Mouse (Mus musculus): ENCODE data around the gene Selenom.

Selenom gene

DNA sequence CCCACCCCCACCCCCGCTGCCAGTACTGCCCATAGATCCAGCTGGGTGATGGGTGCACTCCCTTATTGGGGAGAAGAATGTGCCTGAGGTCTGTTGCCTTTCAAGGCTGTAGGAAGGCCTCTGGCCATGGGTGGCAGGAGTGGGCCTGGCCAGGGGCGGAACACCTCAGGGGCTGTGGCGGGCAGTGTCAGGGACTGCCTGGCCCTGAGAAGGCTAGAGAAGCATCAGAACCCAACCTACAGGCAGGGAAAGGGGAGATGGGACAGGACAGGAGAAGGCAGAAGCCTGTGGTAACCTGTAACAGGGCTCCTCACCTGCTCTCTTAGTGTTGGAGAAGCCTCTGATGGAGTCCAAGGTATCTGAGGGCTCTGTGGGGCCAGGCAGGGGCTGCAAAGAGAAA is 16.2 kb downstream of the Selenom start:
- no peak for DNase-seq (ENCODE audit: low read depth, low spot score)

DNA sequence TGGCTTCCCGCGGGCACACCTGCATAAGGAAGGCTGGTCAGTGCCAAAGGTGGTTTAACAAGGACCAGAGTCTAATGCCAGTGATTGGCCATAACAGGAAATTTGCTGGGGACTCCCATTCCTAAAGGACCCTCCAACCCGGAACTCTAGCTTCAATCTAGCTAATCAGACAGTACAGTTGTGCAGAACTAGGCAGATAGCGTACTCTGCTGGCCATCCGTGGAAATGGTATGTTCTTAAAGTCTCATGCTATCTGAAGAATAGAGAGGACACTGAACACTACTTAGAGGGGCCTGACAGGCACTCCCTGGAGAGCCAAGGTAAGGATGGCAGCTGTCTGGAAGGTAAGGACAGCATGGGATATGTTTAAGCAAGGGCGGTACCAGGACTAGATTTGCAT is 17.1 kb downstream of the Selenom start:
- no peak for DNase-seq (ENCODE audit: low read depth, low spot score)

DNA sequence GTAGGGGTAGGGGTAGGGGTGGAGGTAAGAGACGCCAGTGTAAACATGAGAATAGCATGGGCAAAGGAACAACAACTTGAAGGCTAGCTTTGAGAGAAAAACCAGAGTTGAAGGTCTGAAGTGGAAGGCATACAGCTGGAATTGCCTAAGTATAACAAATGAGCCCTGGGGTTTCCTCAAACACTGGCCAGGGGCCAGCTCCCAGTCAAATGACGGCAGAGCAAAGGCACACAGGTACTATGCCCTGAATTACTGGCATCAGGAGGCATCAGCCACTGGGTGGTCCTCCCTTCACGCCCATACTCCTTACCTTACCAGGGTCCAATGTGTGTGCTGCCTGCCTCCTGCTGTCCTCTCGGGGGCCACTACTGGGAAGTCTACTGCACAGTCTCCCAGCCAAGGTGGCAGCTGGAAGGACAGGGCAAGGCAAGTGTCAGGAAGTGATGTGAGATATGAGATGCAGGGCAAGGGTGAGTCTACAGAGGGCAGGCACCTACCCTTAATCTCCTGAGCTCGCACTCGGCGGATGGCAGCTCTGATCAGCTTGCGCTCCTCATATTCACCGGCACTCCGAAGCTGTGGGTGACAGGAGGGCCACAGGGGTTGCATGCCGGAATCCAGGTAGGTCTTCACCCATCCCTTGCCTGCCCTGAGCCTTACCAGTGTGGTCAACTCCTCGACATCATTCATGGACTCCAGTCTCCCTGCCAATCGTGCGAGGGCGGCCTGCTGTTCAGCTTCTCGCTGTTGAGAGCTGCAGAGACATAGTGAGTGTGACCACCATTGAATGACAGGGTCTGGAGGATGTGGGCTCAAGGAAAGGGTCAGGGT is 17.8 kb downstream of the Selenom start:
- no peak for DNase-seq (ENCODE audit: low read depth, low spot score)

DNA sequence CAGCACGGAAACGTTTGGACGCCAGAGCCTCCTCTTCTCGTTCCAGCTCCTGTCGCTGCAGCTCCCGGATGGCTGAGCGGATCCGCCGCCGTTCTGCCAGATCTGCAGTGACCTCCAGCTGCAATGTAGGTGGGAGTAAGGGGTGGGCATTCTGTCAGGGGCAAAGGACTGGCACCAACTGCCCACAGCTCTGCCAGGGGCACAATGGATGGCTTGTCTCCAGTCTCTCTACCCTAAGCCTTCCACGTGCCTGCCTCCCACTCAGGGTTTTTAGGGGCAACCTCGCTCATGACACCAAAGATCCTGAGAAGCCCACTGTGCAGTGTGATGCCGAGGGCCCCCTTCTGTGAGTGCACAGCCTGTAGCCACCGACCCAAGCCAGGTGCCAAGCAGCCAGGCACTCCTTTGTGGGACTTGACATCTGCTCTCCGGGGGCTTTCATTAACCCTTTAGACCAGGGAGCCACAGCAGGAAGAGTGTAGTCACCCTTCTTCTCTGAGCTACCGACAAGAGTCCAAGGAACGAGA is 19.0 kb downstream of the Selenom start:
- DNase-seq (ENCODE audit: low read depth, low spot score) = peak; percentile 1

DNA sequence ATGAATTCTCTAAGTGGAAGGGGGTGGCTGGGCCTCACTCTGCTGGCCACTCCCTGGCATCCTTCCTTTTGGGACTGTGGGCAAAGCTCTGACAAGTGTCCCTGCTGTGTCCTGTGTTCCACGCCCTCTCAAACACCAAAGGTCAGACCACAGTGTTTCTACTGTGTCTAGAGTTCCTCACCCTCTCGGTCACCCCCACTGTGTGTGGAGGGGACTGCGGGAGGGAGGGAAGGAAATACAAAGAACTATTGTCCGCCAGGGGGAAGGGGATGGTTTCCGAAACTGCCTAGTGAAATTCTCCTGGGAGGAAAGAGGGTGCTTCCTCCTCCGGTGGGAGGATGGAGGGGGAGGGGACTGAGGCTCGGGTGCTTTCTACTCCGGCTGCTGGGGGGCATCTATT is 20.5 kb downstream of the Selenom start:
- no peak for DNase-seq (ENCODE audit: low read depth, low spot score)

DNA sequence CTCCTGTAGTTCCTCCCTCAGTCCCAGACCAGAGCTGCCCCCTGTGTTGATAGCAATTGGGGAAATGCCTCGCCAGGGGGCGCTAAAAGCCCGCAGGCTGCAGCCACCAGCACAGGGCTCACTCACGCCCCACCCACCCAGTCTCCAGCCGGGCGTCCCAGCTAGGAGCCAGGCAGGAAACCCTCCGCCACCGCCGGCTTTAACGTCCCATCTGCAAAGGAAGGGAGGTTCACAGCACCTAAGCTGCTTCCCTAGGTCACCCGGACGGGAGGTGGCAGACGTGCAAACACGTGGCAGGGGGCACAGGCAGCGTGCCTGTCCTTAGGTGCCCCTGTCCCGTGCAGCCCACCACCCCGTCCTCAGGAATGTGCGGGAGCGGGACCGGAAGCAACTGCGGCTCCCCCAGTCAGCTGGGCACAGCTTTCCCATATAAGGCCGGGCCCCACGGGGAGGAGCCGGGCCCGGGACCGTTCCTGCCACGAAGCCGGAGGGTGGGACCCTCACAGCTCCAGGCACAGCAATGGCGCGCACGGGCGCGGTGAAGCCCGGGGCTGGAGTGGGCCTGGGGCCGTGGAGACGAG is 21.0 kb downstream of the Selenom start:
- peak; percentile 92 for DNase-seq (ENCODE audit: low read depth, low spot score)

DNA sequence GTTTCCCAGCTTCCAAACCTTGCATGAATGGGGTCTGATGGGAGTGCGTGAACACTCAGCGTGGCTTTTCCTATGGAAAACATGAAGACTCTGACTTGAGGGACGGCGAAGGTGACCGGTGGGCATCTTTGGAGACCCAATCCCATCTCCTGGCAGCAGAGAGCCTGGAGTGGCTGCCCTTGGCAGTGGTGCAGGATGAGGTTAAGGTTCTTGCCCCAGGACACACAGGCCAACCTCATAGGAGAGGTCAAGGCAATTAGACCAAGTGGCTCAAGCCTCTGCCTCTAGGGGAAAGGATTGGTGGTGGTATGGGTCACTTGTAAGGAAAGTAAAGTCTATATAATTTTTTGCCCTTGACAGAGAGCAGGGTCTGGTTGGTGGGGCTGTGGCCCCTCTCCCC is 21.6 kb downstream of the Selenom start:
- no peak for DNase-seq (ENCODE audit: low read depth, low spot score)

DNA sequence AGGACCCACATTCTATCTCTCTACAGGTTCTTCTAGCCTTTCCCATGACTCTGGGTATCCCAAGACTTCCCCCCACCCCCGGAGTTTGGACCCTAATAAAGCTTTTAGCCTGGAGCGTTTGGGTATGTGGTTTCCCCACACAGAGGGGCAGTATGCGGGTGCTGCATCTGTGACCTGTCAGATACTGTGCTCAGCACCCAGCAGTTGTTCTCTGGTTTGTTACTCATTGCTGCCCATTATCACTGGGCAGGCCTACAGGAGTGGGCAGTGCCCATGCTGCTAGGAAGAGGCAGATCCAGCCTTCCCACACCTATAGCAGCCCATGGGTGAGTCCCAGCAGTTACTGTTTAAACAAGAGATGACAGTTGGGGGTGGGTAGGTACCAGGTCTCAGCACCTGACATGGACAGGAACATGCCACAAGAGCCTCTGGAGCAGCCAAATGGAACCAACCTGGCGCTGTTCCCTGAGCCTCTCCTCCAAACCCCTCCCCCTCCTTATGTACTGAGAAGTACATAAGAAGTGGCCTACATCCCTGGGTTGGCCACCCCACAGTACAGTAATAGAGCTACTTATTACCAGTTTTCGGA is 22.4 kb downstream of the Selenom start:
- no peak for DNase-seq (ENCODE audit: low read depth, low spot score)

DNA sequence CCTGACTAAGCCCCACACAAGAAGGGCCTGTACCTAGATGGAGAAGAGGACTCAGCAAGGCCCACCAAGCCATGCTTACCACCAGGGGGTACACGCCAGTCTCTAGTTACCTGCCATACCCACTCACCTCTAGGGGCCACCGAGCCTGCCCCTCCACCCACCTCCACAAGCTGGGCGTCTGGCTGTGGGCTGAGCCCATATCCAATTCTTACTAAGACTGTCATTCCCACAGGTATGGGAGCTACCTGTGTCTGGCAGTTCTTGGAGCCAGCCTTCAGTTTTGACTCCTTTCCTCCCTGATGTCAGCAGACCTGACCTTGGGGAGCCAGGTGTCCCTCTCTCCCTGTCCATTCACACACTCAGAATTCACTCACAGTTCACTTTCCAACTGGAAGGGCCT is 23.2 kb downstream of the Selenom start:
- DNase-seq (ENCODE audit: low read depth, low spot score) = no peak

DNA sequence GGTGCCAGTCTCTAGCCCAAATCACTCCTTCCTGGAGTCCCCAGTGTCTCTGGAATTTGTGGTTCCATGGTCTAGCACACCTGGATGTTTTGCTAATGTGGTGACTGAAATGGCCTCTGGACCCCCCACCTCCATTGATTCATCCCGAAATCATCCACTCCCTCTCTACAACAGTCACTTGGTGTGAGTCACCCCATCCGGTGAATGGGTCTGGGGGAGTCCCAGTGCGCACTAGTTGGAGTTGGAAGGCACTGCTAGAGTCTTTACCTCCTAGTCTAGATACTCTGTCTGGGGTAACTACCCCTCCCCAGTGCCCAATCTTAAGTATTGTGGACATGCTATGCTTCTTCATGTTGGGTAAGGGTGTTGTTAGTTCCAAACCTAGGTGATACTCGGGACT is 23.9 kb downstream of the Selenom start:
- no peak for DNase-seq (ENCODE audit: low read depth, low spot score)

DNA sequence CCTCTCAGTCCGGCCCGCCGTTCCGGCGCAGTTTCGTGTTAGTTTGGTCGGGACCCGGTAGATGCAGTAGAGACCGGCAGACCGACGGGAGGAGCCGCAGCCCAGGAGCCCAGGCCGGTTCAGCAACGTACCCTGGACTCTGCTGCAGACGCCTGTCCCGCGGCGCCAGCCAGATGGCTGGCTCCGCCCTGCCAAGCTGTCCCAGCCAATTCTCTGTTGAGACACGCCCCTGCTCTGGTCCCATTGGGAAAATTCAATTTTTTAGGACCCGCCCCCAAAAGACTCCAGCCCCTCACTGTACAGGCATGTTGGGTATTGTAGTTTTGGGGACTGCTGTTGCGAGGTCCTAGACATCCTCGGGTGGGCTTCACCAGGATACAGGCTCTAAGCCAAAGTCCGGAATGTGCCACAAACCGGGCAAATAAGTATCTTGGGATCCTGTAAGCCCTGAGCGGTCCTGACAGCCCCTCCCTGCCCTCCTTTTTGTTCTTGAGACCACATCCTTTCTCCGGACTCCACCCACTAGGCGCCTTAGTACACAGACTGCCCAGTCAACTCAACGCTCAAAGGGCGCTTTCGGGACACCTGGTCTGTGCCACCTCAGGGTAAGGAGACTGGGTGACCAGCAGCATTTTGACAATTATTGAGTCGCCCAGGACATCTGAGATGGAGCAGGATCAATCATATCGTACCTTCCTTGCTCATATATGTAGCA is 24.8 kb downstream of the Selenom start:
- DNase-seq (ENCODE audit: low read depth, low spot score) = peak; percentile 90

DNA sequence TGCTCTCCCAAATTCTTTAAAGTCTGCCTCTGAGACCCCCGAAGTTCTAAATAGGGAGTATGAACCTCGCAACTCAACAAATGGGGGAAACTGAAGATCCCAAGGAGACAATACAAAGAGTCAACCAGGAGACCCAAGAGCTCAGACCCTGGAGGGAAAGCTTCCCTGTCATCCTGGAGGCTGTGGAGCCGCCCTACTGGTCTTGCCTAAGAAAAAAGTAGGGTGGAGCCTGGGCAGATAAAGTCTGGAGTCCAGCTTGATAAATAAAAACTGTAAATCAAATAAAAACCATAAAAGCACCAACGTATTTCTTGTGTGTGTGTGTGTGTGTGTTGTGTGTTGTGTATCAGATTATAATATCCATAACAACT is 25.3 kb downstream of the Selenom start:
- no peak for DNase-seq (ENCODE audit: low read depth, low spot score)

DNA sequence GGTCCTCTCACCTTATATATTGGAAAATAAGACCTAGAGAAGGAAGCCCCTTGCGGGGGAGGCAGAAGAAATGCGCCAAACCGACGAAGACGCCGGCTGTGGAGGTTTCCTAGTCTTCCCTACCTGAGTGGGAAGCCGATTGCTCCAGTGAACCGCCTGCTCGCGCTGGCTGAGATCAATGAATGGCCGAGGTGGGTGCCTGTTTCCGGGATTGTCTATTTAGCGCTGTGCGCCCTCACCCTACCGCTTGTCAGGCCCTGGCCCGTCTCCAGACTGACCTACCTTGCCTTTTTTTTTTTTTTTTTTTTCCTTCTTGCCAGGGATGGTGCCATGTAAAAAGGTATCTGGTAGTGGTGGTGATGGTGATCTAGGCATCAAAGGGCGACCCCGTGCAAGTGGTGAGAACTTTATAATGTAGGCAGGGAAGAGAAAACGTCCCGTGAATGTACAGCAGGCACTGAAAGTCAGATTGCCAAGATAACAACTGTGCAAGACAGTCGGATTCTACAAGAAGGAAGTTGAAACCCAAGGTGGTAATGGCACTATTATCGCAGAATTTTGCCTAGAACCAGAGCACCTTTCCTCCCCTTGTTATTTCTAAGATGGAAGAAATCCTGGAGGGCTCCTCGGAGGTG is 26.1 kb downstream of the Selenom start, which contains the start of gene Smtn:
TSS of gene Smtn (minus strand) at position 162 of the 635 bp plus-strand sequence.
- no peak for DNase-seq (ENCODE audit: low read depth, low spot score)

DNA sequence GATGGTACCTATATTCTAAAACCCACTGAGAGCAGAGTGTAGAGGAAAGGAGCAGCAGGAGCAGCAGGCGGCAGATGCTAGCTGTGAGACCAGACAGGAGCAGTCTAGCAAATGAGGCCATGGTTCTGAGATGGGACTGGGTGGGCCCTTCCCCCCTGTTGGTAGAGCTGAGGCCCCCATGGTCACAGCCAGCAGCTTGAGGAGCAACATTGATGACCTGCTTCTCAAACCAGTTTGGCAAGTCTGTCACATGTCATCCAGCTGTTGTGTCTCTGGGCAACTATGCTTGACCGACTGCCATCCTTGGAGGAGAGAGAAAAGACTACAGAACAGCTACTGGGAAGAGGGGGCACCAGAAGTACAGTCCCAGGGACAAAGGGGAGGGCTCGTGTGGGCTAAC is 27.4 kb downstream of the Selenom start:
- DNase-seq (ENCODE audit: low read depth, low spot score) = no peak

DNA sequence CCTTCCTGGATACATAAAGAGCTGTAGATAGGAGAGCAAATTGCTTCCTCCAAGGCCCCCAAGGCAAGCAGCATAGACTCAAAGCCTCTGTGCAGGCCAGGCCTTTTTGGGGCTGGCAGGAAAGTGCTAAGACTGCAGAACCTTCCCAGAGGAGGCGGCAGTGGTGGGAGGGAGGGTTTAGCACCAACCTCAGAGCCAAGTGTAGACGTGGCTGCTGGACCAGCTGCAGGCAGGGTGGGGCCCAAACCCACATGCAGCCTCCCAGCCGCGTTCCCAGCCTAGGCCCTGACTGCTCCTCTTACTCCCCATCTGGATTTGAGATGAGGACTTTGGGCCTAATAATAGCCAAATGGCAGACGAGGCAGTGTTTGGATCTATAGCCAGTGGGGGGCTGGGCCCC is 28.5 kb downstream of the Selenom start:
- DNase-seq (ENCODE audit: low read depth, low spot score) = peak; percentile 89

DNA sequence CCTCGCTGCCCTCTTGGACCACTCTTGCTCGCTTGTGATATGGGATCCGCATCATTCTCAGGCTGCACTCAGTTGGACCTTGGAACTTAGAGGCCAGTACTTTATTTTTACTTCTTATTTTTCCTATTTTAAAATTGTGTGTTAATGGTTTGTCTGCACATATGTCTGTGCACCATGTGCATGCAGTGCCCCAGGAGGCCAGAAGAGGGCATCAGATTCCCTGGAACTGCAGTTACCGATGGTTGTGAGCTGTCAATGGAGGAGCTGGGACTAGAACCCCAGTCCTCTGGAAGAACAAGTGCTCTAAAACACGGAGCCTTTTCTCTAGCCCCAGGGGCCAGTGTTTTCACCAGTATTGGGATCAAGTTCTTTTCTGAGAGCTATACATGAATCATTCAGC is 29.9 kb downstream of the Selenom start:
- no peak for DNase-seq (ENCODE audit: low read depth, low spot score)

DNA sequence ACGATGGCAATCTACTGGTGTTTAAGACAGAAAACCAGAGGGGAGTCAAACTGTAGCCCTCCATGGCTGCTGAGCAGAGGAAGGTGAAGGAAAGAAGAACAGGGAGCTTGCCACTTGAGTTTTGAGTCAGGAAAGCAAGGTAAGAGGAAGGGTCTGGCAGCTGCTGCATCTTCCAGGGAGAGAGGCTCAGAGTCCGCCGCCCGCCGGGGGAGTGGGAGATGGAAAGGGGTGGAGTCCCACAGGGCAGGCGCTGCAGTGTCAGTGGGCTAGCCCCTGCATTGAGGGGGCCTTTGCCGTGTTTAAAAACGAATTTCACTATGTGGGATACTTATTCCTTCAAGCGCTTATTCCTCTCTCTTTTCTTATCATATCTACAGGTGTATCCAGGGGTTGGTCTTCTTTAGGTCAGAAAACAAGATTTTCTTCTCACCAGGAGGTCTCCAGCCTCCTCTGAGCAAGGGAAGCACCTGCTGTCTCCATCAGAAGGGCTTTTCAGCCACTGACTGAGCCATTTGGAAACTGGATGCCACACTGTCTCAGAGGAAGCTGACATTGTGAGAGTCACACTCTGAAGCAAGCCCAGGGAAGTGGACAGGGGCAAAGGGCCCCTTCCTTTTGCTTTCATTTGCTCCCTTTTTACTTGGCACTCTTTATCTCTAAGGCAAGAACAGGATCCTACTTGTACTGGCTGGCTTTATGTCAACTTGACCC is 31.2 kb downstream of the Selenom start:
- no peak for DNase-seq (ENCODE audit: low read depth, low spot score)

DNA sequence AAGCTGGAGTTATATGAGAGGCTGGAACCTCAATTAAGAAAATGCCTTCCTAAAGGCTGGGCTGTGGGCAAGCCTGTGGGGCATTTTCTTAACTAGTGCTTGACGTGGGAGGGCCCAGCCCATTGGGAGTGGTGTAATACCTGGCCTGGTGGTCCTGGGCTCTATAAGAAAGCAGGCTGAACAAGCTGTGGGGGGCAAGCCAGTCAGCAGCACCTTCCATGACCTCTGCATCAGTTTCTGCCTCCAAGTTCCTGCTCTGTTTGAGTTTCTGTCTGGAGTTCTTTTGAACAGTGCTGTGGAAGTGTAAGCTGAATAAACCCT is 31.7 kb downstream of the Selenom start:
- no peak for DNase-seq (ENCODE audit: low read depth, low spot score)

DNA sequence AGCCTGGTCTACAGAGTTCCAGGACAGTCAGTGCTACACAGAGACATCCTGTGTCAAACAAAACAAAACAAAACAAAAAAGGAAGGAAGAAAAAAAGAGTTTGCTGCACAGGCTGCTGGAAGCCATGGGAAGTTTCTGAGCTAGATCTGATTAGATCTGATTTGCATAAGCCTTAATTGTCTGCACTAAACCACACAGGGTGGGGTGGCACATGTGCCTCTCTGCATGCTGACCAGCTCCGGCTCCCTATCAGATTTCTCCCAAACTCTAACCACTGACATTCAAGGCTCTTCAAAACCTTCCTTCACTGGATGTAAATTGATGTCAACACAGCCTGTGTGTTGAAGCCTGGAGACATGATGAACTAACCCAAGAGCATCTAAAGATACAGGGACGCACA is 32.6 kb downstream of the Selenom start:
- DNase-seq (ENCODE audit: low read depth, low spot score) = no peak

DNA sequence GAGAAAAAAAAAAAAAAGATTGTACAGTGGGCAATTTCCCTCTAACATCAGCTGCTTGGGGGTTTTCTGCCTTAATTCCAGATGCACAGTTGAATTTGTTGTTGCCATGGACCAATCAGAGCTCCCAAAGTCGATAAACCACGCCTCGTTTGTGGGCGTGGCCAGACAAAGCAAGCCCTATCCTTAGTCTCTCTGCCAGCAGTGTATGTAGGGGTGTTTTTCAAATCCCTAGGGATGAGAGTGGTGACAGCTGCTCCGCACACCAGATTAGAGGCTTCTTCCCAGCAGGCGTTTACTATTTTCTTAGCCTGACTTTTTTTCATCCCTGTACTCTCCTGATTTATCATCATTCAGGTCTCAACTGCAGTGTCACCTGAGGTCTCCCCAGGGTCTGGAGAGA is 33.5 kb downstream of the Selenom start:
- no peak for DNase-seq (ENCODE audit: low read depth, low spot score)

DNA sequence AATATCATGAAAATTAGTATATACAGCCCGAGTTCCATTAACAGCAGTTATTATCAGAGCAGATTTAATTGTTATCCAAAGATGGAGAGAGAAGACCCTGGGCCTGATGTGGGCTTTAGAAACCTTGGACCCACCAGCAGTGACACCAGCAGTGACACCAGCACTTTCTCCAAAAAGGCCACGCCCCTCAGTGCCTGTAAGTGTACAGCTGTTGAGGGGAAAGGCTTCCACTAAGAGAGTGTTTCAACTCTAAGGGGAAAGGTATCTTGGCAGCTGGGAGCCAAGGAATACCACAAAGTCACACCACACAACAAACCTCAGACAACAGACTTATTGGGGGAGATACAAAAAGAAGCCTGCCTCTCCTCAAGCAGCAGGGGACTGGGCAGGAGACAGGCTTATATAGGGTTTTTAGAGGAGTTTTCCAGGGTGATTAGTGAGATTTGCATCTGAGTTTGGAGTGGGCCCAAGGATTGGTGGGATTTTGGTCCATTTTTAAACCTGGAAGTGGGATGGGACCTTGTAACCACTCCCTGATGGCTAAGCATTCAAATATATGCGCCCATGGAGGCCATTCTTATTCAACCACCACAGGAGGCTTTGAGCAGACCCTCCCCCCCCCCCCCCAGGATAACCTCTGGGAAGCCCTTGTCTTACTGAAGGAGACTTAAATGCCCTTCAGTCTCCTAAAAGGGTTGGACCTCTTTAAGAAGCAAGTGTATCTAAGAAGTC is 34.2 kb downstream of the Selenom start:
- no peak for DNase-seq (ENCODE audit: low read depth, low spot score)

Data from skeletal muscle tissue, adult 2 months (tissue).